Mouse (Mus musculus) midbrain, embryonic 16.5 days (tissue): Measurements from ENCODE around the gene Tub. TPM values are rescaled to one million over a fixed set of nuclear protein-coding genes. Genes with fewer than 3 reads are reported as not detected.

Source experiments
- ATAC-seq: fragments of 200-750 bp; cut with Nextera tagmentation; 2 replicates; pipeline ENCODE4 v1.8.0; 2017; ENCODE audit warnings: moderate TSS enrichment
- H3K27ac ChIP-seq: fragments of 300-500 bp; sonication (generic); 2 replicates; pipeline ENCODE4 v1.5.1; 2014; ENCODE audit warnings: mild to moderate bottlenecking, low read length, mixed read lengths
- H3K27me3 ChIP-seq: fragments of 300-500 bp; sonication (generic); 2 replicates; pipeline ENCODE4 v1.6.1; 2014; ENCODE audit warnings: low read depth, low read length, mixed read lengths; ENCODE audit not compliant: control insufficient read depth, insufficient read depth
- H3K36me3 ChIP-seq: fragments of 300-500 bp; sonication (generic); 2 replicates; pipeline ENCODE4 v1.6.1; 2014; ENCODE audit warnings: mild to moderate bottlenecking, low read length, moderate library complexity, mixed read lengths; ENCODE audit not compliant: control insufficient read depth, insufficient read depth
- H3K4me1 ChIP-seq: fragments of 300-500 bp; sonication (generic); 2 replicates; pipeline ENCODE4 v1.6.1; 2014; ENCODE audit warnings: mild to moderate bottlenecking, low read length, mixed read lengths; ENCODE audit not compliant: control insufficient read depth, insufficient read depth
- H3K4me2 ChIP-seq: fragments of 300-500 bp; sonication (generic); 2 replicates; pipeline ENCODE4 v1.6.1; 2014; ENCODE audit warnings: mild to moderate bottlenecking, low read length, mixed read lengths
- H3K4me3 ChIP-seq: fragments of 300-500 bp; sonication (generic); 2 replicates; pipeline ENCODE4 v1.5.1; 2014; ENCODE audit warnings: low read depth, mild to moderate bottlenecking, low read length, moderate library complexity, mixed read lengths
- H3K9ac ChIP-seq: fragments of 300-500 bp; sonication (generic); 2 replicates; pipeline ENCODE4 v1.6.1; 2014; ENCODE audit warnings: low read depth, low read length, mixed read lengths
- H3K9me3 ChIP-seq: fragments of 300-500 bp; sonication (generic); replicated peaks from 2 replicates; pipeline ENCODE4 v1.6.1; 2014; ENCODE audit warnings: mild to moderate bottlenecking, low read length, mixed read lengths; ENCODE audit not compliant: control insufficient read depth, poor library complexity, severe bottlenecking
- WGBS: fragments of 180-500 bp; shearing (Covaris S2); extraction: QIAGEN DNeasy Blood & Tissue Kit; methylation state at CpG from one replicate; pipeline ENCODE4 v1.1.7; 2014; 5-methylcytosine and 5-hydroxymethylcytosine counted together
- polyA plus RNA-seq: library from polyadenylated mRNA; unstranded; fragments of >200 nt; fragmentation: Nextera tagmentation; extraction: Ambion mirVana; gene quantifications from 2 replicates; pipeline ENCODE4 v1.2.1, GENCODE M21; 2015

The Tub gene
- polyA plus RNA-seq, 1 experiment from 2014 or later: 62.1 TPM

- Histone ChIP-seq H3K27ac (no peak overlapping the region), H3K36me3 (peaks cover 33% of the 10 kb centered on the region), H3K9me3 (no peaks in the 10 kb centered on the region), H3K4me3 (no peak overlapping the region), H3K27me3 (no peaks in the 10 kb centered on the region), H3K9ac (no peak overlapping the region), H3K4me2 (no peak overlapping the region), H3K4me1 (peaks cover 19% of the 10 kb centered on the region)
- no peak for ATAC-seq
- 90% methylated on average over 4 of the region's 4 CpGs for WGBS
Observed at GRCm38 (mm10) chr7:108936591-108936990, 13.5 kb upstream of the Tub start.

GRCm38 (mm10) chr7:108941466-108941865 is 8.7 kb upstream of the Tub start:
- 0 out of 2 replicates have a peak, but pooled peaks cover 2% of the 10 kb centered on the region for H3K4me1 ChIP-seq
- no peak overlapping the region for H3K4me2 ChIP-seq
- no peak overlapping the region for H3K27ac ChIP-seq
- H3K4me3 ChIP-seq: no peak overlapping the region
- ATAC-seq: no peak
- H3K9ac ChIP-seq: no peak overlapping the region
- H3K9me3 ChIP-seq: no peaks in the 10 kb centered on the region
- WGBS: 92% methylated on average over 9 of the region's 9 CpGs
- peaks cover 45% of the 10 kb centered on the region for H3K36me3 ChIP-seq
- no peaks in the 10 kb centered on the region for H3K27me3 ChIP-seq

GRCm38 (mm10) chr7:108944002-108944401 is 6.1 kb upstream of the Tub start:
- Histone ChIP-seq H3K4me1 (no peaks in the 10 kb centered on the region), H3K9me3 (no peaks in the 10 kb centered on the region), H3K4me2 (no peak overlapping the region), H3K27ac (no peak overlapping the region), H3K27me3 (no peaks in the 10 kb centered on the region), H3K4me3 (no peak overlapping the region), H3K36me3 (peaks cover 30% of the 10 kb centered on the region), H3K9ac (no peak overlapping the region)
- WGBS: 5% methylated on average over 2 of the region's 2 CpGs
- peak; percentile 76 for ATAC-seq

- H3K9ac ChIP-seq: no peak overlapping the region
- H3K9me3 ChIP-seq: no peaks in the 10 kb centered on the region
- no peak overlapping the region for H3K27ac ChIP-seq
- no peak overlapping the region for H3K4me3 ChIP-seq
- no peaks in the 10 kb centered on the region for H3K36me3 ChIP-seq
- H3K4me1 ChIP-seq: peaks cover 15% of the 10 kb centered on the region
- peaks cover 16% of the 10 kb centered on the region for H3K27me3 ChIP-seq
- ATAC-seq: no peak
- no peak overlapping the region for H3K4me2 ChIP-seq
Observed at GRCm38 (mm10) chr7:108948611-108949010, 1.5 kb upstream of the Tub start.

GRCm38 (mm10) chr7:108949301-108949700 is 837 bp upstream of the Tub start:
- Histone ChIP-seq H3K27ac (no peak overlapping the region), H3K4me3 (no peak overlapping the region), H3K36me3 (no peaks in the 10 kb centered on the region), H3K27me3 (peaks cover 16% of the 10 kb centered on the region), H3K9me3 (no peaks in the 10 kb centered on the region), H3K4me1 (peaks cover 15% of the 10 kb centered on the region), H3K9ac (0 out of 2 replicates have a peak overlapping the region, but pooled peaks have one; percentile 23), H3K4me2 (no peak overlapping the region)
- no peak for ATAC-seq
- whole genome bisulfite sequencing: 35% methylated on average over 2 of the region's 2 CpGs

GRCm38 (mm10) chr7:108950762-108951331 is 709 bp downstream of the Tub start:
- WGBS: under 1% methylated on average over 52 of the region's 52 CpGs
- Histone ChIP-seq H3K9me3 (no peaks in the 10 kb centered on the region), H3K4me2 (peak overlapping the region; percentile 68)

GRCm38 (mm10) chr7:108952801-108953200 is 2.7 kb downstream of the Tub start:
- Histone ChIP-seq H3K27me3 (peaks cover 19% of the 10 kb centered on the region), H3K9me3 (no peaks in the 10 kb centered on the region), H3K27ac (no peak overlapping the region), H3K9ac (no peak overlapping the region), H3K36me3 (no peaks in the 10 kb centered on the region), H3K4me2 (no peak overlapping the region), H3K4me1 (peaks cover 15% of the 10 kb centered on the region), H3K4me3 (no peak overlapping the region)
- ATAC-seq: no peak
- 82% methylated on average over 6 of the region's 6 CpGs for WGBS

More at GRCm38 (mm10) chr7:108950762-108951331, 709 bp downstream of the Tub start:
- no peaks in the 10 kb centered on the region for H3K36me3 ChIP-seq
- peak overlapping the region; percentile 87 for H3K9ac ChIP-seq
- peaks cover 15% of the 10 kb centered on the region for H3K4me1 ChIP-seq
- H3K27me3 ChIP-seq: peaks cover 16% of the 10 kb centered on the region
- peak overlapping the region; percentile 87 for H3K27ac ChIP-seq
- peak overlapping the region; percentile 74 for H3K4me3 ChIP-seq
- ATAC-seq: peak; percentile 61

GRCm38 (mm10) chr7:108954185-108954584 is 4.0 kb downstream of the Tub start:
- 58% methylated on average over 4 of the region's 4 CpGs for WGBS
- Histone ChIP-seq H3K4me3 (no peak overlapping the region), H3K4me2 (no peak overlapping the region), H3K4me1 (peaks cover 15% of the 10 kb centered on the region), H3K27me3 (peaks cover 19% of the 10 kb centered on the region), H3K36me3 (no peaks in the 10 kb centered on the region), H3K9me3 (no peaks in the 10 kb centered on the region), H3K27ac (no peak overlapping the region), H3K9ac (no peak overlapping the region)
- no peak for ATAC-seq

GRCm38 (mm10) chr7:108957734-108958133 is 7.6 kb downstream of the Tub start:
- H3K4me1 ChIP-seq: no peaks in the 10 kb centered on the region
- no peak overlapping the region for H3K27ac ChIP-seq
- no peak overlapping the region for H3K9ac ChIP-seq
- H3K9me3 ChIP-seq: no peaks in the 10 kb centered on the region
- H3K36me3 ChIP-seq: no peaks in the 10 kb centered on the region
- H3K4me2 ChIP-seq: no peak overlapping the region
- ATAC-seq: no peak
- H3K4me3 ChIP-seq: no peak overlapping the region
- H3K27me3 ChIP-seq: peaks cover 8% of the 10 kb centered on the region; the same call in 1 of the 2 replicates
- 68% methylated on average over 2 of the region's 2 CpGs for WGBS
